Mouse (Mus musculus) forebrain, embryonic 14.5 days (tissue): ENCODE measurements around the gene Fbxl5. TPM values are rescaled to one million over a fixed set of nuclear protein-coding genes. Genes with fewer than 3 reads are reported as not detected.

Experiments
- ATAC-seq: fragments of 200-750 bp; cut with Nextera tagmentation; 2 replicates; pipeline ENCODE4 v1.8.0; 2017; ENCODE audit warnings: mild to moderate bottlenecking, moderate library complexity
- DNase-seq: peaks from one replicate; pipeline ENCODE4 v3.0.0-alpha.2; 2015; ENCODE audit warnings: low spot score
- H3K27ac ChIP-seq: fragments of 300-500 bp; sonication (generic); 2 replicates; pipeline ENCODE4 v1.5.1; 2014; ENCODE audit warnings: low read depth, mild to moderate bottlenecking, control low read depth, low read length, moderate library complexity
- H3K27me3 ChIP-seq: fragments of 300-500 bp; sonication (generic); replicated peaks from 2 replicates; pipeline ENCODE4 v1.6.1; 2014; ENCODE audit warnings: low read length, control low read depth, mixed read lengths; ENCODE audit not compliant: control insufficient read depth, insufficient read depth
- H3K36me3 ChIP-seq: fragments of 300-500 bp; sonication (generic); 2 replicates; pipeline ENCODE4 v1.6.1; 2014; ENCODE audit warnings: low read length, control low read depth; ENCODE audit not compliant: control insufficient read depth, insufficient read depth
- H3K4me1 ChIP-seq: fragments of 300-500 bp; sonication (generic); 2 replicates; pipeline ENCODE4 v1.6.1; 2014; ENCODE audit warnings: antibody characterized with exemption, low read length, control low read depth; ENCODE audit not compliant: control insufficient read depth, insufficient read depth
- H3K4me2 ChIP-seq: fragments of 300-500 bp; sonication (generic); 2 replicates; pipeline ENCODE4 v1.6.1; 2014; ENCODE audit warnings: mild to moderate bottlenecking, control low read depth, low read length
- H3K4me3 ChIP-seq: fragments of 300-500 bp; sonication (generic); 2 replicates; pipeline ENCODE4 v1.5.1; 2014; ENCODE audit warnings: low read depth, low read length, control low read depth
- H3K9ac ChIP-seq: fragments of 300-500 bp; sonication (generic); 2 replicates; pipeline ENCODE4 v1.6.1; 2014; ENCODE audit warnings: mild to moderate bottlenecking, low read length, control low read depth, moderate library complexity
- H3K9me3 ChIP-seq: fragments of 300-500 bp; sonication (generic); replicated peaks from 2 replicates; pipeline ENCODE4 v1.6.1; 2016; ENCODE audit warnings: low read length, control low read depth, mixed read lengths; ENCODE audit not compliant: control insufficient read depth
- WGBS: fragments of 180-500 bp; shearing (Covaris S2); extraction: QIAGEN DNeasy Blood & Tissue Kit; methylation state at CpG from one replicate; pipeline ENCODE4 v1.1.7; 2014; 5-methylcytosine and 5-hydroxymethylcytosine counted together
- polyA plus RNA-seq: library from polyadenylated mRNA; unstranded; fragments of >200 nt; fragmentation: Nextera tagmentation; extraction: Ambion mirVana; gene quantifications from 2 replicates; pipeline ENCODE4 v1.2.1, GENCODE M21; 2014

Fbxl5 gene
- polyA plus RNA-seq = 91.8 and 99.8 TPM in 2 replicates

DNA sequence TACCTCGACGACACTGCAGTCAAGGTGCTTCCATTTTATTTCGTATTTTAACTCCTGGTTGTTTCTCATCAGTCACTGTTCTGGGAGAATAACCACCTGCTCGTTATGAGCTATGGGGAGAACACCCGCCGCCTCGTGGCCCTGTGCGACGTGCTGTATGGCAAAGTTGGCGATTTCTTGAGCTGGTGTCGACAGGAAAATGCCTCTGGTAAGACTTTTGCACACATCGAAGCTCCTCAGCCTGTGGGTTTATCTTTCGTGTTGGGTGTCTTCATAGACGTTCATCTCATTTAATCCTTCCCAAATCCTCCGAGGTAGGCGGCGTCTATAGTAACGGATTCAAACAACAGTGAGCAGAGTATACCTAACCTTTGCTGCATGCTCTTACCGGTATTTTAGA lies at the start of gene Fbxl5:
Gene Fbxl5 (minus strand): TSS at position 101 of the 400 bp plus-strand sequence.
- Histone ChIP-seq H3K36me3 (no peaks in the 10 kb centered on the region), H3K27me3 (no peaks in the 10 kb centered on the region), H3K4me2 (no peak within 1 kb of the TSS), H3K4me3 (no peak within 1 kb of the TSS), H3K4me1 (no peaks in the 10 kb centered on the region), H3K27ac (no peak within 1 kb of the TSS), H3K9ac (no peak within 1 kb of the TSS), H3K9me3 (no peaks in the 10 kb centered on the region)
- 81% methylated on average over 19 of the region's 19 CpGs for WGBS
- ATAC-seq (no peak), DNase-seq (no peak)

DNA sequence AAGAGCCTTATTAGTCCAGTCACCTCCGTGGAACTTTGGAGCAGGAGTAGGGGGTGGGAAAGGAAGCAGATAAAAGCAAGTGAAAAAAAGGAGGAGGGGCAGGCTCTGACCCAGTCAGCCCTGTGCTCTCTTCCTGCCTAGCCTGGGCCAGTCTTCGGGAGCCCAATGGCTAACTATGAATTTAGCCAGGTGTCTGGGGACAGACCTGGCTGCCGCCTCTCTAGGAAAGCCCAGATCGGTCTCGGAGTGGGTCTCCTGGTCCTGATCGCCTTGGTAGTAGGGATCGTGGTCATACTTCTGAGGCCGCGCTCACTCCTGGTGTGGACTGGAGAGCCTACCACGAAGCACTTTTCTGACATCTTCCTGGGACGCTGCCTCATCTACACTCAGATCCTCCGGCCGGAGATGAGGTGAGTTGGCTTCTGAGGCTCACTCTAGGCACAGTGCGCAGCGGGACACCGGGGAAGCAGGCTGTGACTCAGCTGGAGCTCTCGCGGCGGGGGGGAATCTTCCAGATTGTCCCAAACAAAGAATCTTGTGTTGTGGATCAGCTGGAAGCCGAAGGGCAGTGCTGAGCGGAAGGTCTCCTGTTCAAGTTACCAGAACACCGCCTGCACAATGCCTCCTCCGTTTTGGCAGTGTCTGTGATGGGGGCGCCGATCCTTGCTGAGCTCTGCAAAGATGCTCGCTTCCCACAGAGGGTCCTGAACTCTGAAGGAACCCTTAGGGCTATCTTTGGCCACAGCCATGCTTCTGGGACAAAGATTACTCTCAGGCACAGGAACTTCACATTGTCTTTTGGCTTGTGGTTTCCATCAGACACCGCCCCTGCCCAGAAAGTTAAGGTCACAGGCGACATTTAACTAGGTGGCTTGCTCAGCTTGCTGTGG lies 47.5 kb upstream of the Fbxl5 start:
- Histone ChIP-seq H3K27ac (no peak overlapping the region), H3K9ac (peak overlapping the region; percentile 51), H3K4me1 (peaks cover 7% of the 10 kb centered on the region; the same call in 1 of the 2 replicates), H3K4me2 (peak overlapping the region; percentile 54), H3K4me3 (peak overlapping the region; percentile 29), H3K27me3 (no peaks in the 10 kb centered on the region), H3K9me3 (no peaks in the 10 kb centered on the region), H3K36me3 (no peaks in the 10 kb centered on the region)
- 6% methylated on average over 28 of the region's 28 CpGs for WGBS
- peak; percentile 50 for ATAC-seq
- peak; percentile 34 for DNase-seq

DNA sequence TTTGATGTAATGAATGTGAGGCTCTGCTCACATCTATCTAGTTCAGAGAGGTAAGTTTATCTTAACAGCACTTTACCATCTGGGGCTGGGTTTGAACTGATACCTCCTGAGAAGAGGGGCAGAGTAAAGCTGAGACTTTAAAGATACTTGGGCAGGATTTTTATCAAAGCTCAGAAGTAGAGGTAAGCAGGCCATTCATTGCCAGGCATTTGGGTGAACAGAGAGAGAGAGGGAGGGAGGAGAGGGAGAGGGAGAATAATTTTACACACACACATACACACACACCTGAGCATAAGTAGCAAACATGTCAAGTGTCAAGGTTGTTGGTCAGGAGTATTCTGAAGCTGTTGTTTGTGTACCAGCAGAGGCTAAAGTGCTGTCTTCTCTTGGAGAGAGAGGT lies 46.8 kb upstream of the Fbxl5 start, which contains the start of gene Cd38:
Gene Cd38 (plus strand): TSS at position 301 of the 400 bp plus-strand sequence.
- H3K9me3 ChIP-seq = no peaks in the 10 kb centered on the region
- no peak within 1 kb of the TSS for H3K27ac ChIP-seq
- ATAC-seq (no peak), DNase-seq (no peak)
- H3K4me3 ChIP-seq = peak within 1 kb of the TSS; percentile 29
- H3K9ac ChIP-seq = peak within 1 kb of the TSS; percentile 51
- H3K4me2 ChIP-seq = peak within 1 kb of the TSS; percentile 54
- peaks cover 7% of the 10 kb centered on the region; the same call in 1 of the 2 replicates for H3K4me1 ChIP-seq
- no peaks in the 10 kb centered on the region for H3K27me3 ChIP-seq
- no peaks in the 10 kb centered on the region for H3K36me3 ChIP-seq

DNA sequence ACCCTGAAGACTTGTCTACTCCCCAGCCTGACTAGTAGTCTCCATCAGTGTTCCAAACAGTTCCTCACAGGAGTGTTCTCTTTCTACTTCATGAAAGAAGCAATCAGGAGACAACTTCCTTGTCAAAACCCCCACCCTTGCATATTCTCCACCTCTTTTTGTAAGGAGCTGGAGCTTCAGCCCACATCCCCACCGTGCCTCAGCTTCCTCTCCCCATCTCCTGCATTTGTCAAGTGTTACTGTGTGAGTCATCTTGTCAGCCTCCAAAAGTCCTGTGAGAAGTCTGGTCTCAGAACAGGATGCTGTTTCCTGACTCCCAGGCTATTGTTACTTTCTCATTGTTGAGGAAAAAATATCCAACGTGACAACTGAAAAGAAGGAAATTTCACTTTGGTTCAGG lies 43.9 kb upstream of the Fbxl5 start:
- Histone ChIP-seq H3K9ac (no peak overlapping the region), H3K9me3 (no peaks in the 10 kb centered on the region), H3K4me1 (peaks cover 7% of the 10 kb centered on the region; the same call in 1 of the 2 replicates), H3K4me3 (no peak overlapping the region), H3K36me3 (no peaks in the 10 kb centered on the region), H3K27ac (no peak overlapping the region), H3K27me3 (no peaks in the 10 kb centered on the region), H3K4me2 (no peak overlapping the region)
- ATAC-seq (no peak), DNase-seq (no peak)
- WGBS = 81% methylated on average over 2 of the region's 2 CpGs

DNA sequence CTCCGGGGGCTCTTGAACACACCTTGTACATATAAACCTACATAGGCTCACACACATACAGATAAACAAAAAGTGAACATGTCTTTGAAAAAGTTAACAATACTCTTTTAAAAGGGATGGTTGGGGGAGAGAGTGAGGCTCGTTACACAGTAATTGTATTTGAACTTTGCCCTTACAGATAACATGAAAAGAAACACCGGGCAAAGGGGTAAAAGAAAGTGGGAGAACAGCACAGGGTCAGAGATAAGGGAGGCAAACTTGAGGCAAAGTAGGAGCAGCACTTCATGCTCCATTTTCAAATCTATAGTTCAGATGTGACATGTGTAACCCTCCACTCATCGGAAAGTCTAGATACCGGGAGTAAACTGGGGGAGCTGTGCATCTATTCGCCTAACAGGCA lies 42.2 kb upstream of the Fbxl5 start:
- DNase-seq = no peak
- no peaks in the 10 kb centered on the region for H3K9me3 ChIP-seq
- H3K4me2 ChIP-seq = no peak overlapping the region
- H3K9ac ChIP-seq = no peak overlapping the region
- peaks cover under 1% of the 10 kb centered on the region; the same call in 1 of the 2 replicates for H3K4me1 ChIP-seq
- no peak overlapping the region for H3K27ac ChIP-seq
- no peaks in the 10 kb centered on the region for H3K36me3 ChIP-seq
- H3K4me3 ChIP-seq = no peak overlapping the region
- no peaks in the 10 kb centered on the region for H3K27me3 ChIP-seq
- no peak for ATAC-seq
- 74% methylated on average over 6 of the region's 6 CpGs for WGBS

DNA sequence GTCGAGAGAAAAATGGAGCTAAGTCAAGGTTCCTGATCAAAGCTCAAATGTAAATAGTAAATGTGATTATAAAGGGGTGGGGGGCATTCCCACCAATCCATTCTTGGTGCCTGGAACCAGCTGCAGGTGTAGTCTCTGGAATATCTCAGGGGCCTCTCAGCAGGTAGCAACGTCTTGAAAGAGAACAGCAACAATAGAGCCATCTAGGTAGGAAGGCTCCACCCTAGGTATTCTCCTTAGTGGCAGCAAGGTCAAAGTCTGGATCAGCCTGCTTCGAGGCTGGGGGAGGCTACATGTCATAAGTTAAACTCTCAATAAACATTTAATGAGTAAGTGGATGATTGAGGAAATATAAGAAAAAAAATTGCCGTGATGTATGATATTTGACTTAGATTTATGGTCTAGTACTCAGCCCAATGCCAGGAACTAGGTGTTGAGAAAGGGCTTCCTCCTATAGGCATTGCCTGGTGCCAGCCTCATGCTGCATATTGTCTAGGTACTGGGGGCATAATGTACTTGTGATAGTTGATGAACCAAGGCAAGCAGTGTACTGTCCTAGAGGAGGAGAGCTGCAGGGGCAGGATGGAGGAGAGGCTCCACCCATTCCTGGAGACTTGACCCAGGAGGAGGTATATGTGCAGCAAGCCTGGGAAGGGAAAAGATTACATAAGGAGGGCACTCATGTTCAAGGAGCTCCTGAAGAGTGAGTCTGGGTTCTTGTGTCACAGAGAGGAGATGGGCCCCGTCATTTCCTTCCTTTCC lies 39.4 kb upstream of the Fbxl5 start:
- DNase-seq (no peak), ATAC-seq (no peak)
- Histone ChIP-seq H3K4me1 (no peaks in the 10 kb centered on the region), H3K36me3 (no peaks in the 10 kb centered on the region), H3K27ac (no peak overlapping the region), H3K4me2 (no peak overlapping the region), H3K4me3 (no peak overlapping the region), H3K9ac (no peak overlapping the region), H3K9me3 (no peaks in the 10 kb centered on the region), H3K27me3 (no peaks in the 10 kb centered on the region)
- WGBS = 76% methylated on average over 5 of the region's 5 CpGs

DNA sequence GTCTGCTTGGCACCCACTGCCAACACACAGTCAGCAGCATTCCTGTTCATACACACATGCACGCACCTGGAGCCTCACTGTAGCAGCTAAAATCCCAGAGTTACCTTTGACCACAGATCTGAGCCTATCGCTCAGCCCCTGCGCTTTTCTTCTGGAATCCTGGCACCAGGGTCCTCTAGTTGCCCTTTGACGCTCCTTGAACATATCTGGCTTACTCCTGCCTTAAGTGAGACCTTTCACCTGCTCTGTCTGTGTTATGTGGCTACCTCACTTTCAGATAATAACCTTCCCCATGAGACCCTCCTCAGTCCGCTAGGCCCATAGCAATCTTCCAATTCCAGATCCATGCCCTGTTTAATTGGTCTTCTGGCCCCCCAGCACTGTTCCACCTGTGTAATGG lies 38.7 kb upstream of the Fbxl5 start:
- Histone ChIP-seq H3K27ac (no peak overlapping the region), H3K9me3 (no peaks in the 10 kb centered on the region), H3K4me2 (no peak overlapping the region), H3K36me3 (no peaks in the 10 kb centered on the region), H3K9ac (no peak overlapping the region), H3K27me3 (no peaks in the 10 kb centered on the region), H3K4me1 (no peaks in the 10 kb centered on the region), H3K4me3 (no peak overlapping the region)
- ATAC-seq = no peak
- no peak for DNase-seq
- WGBS = 90% methylated on average over 5 of the region's 5 CpGs

DNA sequence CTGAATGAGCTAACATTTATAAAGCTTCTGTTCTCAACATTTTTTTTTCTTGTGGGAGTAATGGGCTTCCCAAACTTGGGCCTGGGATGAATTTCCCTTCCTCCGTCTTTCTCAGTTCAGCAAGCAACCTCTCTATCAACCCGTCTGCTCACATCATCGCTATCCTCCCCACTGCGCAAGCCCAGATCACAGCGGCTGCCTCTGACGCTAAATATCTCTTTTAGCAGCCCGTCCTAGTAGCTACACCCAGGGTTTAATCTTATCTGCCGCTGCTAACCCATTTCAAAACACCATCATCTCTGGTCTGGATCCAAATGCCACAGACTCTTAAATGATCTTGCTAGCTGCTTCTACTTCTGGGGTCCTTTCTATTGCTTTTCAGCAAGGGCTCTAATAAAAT lies 38.2 kb upstream of the Fbxl5 start:
- no peak for DNase-seq
- Histone ChIP-seq H3K4me2 (no peak overlapping the region), H3K27ac (no peak overlapping the region), H3K27me3 (no peaks in the 10 kb centered on the region), H3K9me3 (no peaks in the 10 kb centered on the region), H3K9ac (no peak overlapping the region), H3K4me1 (no peaks in the 10 kb centered on the region), H3K4me3 (no peak overlapping the region), H3K36me3 (no peaks in the 10 kb centered on the region)
- WGBS = 85% methylated on average over 8 of the region's 8 CpGs
- ATAC-seq = no peak

DNA sequence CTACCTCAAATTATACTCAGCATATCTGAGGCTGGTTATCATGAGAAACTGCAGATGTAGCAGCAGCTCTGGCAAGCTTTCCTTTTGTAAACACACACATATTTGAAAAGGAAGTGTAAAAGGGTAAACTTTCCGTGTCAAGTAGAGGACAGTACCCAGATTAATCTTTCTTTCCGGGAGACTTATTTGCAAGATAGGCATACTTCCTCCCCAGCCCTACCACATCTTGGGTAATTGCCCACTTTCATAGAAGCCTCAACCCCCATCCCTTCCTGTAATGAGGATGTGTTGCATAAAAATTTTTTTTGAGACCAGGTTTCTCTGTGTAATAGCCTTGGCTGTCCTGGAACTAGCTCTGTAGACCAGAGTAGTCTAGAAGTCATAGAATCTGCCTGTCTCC lies 34.3 kb upstream of the Fbxl5 start:
- no peaks in the 10 kb centered on the region for H3K4me1 ChIP-seq
- WGBS = 87% methylated on average over 2 of the region's 2 CpGs
- H3K9me3 ChIP-seq = no peaks in the 10 kb centered on the region
- H3K4me3 ChIP-seq = no peak overlapping the region
- H3K27me3 ChIP-seq = no peaks in the 10 kb centered on the region
- no peak overlapping the region for H3K9ac ChIP-seq
- ATAC-seq (no peak), DNase-seq (no peak)
- H3K4me2 ChIP-seq = no peak overlapping the region
- H3K27ac ChIP-seq = no peak overlapping the region
- no peaks in the 10 kb centered on the region for H3K36me3 ChIP-seq
